Mouse (Mus musculus) spleen, postnatal 14 days (tissue): ENCODE results near the gene Wbp1.

ENCODE experiments used
- DNase-seq, 2 experiments: peaks; one replicate each; pipeline ENCODE4 v3.0.0; 2021 to 2022; ENCODE audit warnings: low spot score in 2 of 2

Wbp1 gene

GRCm38 (mm10) chr6:83120930-83121862, at the start of gene Wbp1:
Wbp1 (minus strand) TSS chr6:83121559.
- peak; percentile 80 to 82 for DNase-seq

GRCm38 (mm10) chr6:83171063-83171462, 49.7 kb upstream of the Wbp1 start:
- no peak for DNase-seq

DNA sequence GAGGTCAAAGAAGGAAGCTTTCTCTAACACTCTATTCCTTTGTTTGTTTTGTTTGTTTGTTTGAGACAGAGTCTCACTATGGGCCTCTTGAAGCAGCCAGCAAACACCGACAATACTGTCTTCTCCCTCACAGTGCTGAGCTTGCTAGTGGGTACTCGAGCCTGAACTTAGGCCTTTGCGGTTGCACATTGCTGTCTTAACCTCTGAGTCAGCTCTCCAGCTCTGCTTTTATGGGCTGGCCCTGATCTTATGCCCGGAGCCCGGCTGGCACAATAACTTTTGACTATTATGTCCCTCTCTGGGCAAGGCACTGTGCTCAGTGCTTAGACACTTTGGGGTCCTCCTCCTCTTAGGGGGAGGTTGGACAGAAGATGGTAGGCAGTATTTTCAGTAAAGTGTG, 48.5 kb upstream of the Wbp1 start:
- DNase-seq = no peak

DNA sequence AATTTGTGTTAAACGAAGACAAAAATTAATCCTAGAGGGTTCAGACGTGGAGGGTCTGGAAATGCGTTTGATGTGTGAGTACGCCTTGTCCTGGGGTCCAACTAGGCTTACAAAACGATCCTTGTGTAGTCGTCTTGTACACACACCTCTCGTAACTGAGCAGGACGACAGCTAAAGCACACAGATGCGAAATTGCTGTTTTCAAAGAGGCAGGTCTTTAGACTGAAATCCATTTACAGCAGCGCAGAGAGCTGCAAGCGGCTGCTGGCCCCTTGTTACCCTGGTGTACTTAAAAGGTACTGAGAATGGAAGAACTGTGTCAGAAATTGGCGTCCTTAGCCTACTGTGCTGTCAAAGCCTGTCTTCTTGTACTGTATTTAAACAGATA, 44.9 kb upstream of the Wbp1 start:
- no peak for DNase-seq

- peak; percentile 88 to 91 for DNase-seq
Measured at GRCm38 (mm10) chr6:83165607-83166242, 44.4 kb upstream of the Wbp1 start, which contains the start of gene Dctn1. Dctn1 (plus strand) TSS chr6:83165920.

- DNase-seq = no peak
Measured at GRCm38 (mm10) chr6:83165026-83165606, 43.8 kb upstream of the Wbp1 start.

DNA sequence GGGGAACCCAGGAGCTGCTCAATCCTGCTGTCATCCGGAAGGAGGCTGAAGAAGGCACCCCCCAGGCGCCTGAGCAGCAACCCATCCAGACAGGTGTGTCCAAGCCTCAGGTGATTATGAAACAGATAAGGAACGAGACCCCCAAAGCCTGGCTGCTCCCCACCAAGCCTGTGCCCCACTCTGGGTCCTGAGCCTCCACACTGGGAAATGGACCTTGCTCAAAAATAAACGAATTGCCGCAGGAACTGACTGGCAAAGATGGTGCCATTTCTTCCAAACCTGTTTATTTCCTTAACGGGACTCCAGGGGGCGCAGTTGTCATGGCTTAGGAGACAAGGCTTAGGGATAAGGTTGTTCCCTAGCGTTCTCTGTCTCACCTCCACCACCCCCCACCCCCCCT, 41.3 kb upstream of the Wbp1 start:
- DNase-seq = peak in 1 of 2 experiments; percentile 38

DNA sequence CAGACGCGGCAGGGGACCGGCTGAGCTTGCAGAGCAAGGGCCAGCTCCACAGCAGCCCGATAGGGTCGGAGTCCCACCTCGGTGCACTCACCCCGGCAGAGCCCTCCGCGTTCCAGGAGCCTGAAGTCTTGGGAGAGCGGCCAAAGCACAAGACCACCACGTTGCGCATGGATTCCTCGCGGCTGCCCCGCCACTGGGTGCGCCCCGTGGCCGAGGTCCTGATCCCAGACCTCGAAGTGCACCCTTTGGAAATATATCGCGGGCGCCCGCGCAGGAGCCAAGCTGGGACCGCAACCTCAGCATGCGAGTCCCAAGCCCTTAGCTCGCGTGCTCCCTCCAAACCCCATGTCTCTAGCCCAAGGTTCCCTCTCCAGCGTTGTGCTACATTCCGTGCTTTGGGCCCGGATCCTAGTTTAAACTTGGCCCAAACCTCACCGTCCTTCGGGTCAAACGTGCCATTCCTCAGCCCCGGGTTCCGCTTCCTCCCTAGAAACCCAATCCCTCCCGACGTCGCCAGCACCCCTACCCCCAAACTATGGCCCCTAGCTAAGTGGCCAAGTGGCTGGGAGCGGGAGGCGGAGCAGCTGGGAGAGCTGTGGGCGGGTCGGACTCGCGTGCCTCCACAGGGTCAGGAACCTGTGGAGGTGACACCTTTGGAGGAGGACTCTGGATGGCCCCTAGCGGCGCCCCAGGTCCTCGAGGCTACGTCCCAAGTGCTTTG, 40.7 kb upstream of the Wbp1 start:
- no peak for DNase-seq

DNA sequence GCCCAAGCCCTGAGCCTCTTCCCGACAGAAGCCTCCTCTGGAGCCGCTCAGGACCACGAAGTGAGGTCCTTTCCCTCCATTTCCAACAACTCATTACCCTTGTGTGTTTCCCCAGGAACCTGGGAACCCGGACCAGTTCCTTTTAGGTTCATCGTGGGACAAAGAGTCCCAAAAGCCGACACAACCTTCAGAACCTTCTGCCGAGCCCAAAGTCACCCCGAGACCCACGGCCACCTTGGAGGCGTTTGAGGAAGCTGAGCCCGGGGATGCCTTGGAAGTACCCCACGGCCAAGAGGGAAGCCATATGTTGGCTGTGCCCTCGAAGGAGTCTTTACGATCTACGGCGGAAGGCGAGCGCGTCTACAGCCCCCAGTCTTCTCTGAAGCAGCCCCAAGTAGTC, 40.1 kb upstream of the Wbp1 start:
- no peak for DNase-seq

DNA sequence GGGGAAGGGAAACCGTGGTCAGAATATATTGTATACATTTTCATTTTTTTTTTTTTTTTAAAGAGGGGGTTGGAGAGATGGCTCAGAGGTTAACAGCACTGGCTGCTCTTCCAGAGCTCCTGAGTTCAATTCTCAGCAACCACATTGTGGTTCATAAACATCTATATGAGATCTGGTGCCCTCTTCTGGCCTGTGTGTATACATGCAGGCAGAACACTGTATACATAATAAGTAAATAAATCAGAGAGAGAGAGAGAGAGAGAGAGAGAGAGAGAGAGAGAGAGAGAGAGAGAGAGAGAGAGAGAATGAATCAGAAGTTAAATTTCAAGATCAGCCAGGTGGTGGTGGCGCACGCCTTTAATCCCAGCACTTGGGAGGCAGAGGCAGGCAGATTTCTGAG, 38.1 kb upstream of the Wbp1 start:
- DNase-seq = peak in 1 of 2 experiments; percentile 32

- DNase-seq = peak in 1 of 2 experiments; percentile 23
Measured at GRCm38 (mm10) chr6:83156259-83156684, 34.9 kb upstream of the Wbp1 start, which contains the start of the genes Wdr54 and 1700003E16Rik. Wdr54 (minus strand) TSS chr6:83156397. 1700003E16Rik (plus strand) TSS chr6:83156404.

- no peak for DNase-seq
Measured at GRCm38 (mm10) chr6:83155552-83156238, 34.3 kb upstream of the Wbp1 start.

DNA sequence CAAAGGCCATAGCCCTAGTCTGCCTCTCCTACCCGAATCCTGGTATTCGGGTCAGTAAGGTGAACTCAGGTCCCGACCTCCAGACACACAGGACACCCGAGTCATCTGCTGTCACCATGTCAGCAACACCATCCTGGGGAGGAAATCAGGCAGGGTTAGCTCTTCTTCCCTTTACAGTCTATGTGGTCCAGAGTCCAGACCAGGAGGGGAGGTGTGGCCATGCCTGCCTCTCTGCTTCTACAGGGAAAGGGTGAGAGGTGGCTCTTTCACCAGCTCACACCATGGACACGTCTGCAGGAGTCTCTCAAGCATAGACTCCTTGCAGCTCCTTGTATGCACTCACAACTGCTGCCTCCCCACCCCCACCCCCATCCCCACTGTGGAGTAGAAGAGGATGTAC, 32.1 kb upstream of the Wbp1 start:
- no peak for DNase-seq

GRCm38 (mm10) chr6:83153038-83153437, 31.7 kb upstream of the Wbp1 start:
- no peak for DNase-seq

DNA sequence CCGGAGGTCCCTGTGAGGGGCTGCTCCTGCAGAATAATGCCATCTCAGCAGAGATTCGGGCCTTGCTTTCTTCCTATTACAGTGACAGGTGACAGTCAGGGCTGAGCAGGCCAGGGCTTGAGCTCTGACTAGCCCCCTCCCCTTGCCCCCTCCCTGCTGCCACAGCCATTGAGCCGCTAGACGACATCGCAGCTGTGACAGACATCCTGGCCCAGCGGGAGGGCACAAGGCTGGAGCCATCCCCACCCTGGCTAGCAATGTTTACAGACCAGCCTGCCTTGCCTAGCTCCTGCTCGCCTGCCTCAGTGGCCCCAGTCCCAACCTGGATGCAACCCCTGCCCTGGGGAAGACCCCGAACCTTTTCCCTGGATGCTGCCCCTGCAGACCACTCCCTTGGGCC, 30.4 kb upstream of the Wbp1 start:
- DNase-seq = no peak

DNA sequence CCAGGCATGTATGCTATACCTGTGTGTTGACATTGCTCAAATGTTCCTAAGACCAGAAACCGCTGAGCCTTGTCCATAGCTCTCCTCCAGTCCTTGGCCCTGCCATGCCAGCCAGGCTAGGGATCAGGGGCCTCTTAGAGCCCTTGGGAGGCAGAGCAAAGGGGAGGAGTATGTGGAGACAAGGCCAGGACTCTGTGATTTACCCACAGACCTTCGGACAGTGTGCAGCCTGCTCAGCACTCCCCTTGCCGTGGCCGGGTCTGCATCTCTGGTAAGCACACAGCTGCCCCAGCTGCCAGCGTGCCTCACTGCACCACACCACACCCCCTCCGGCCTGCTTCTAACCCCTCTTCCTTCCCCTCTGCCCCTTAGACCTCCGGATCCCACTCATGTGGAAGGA, 25.9 kb upstream of the Wbp1 start:
- no peak for DNase-seq

GRCm38 (mm10) chr6:83145805-83146204, 24.4 kb upstream of the Wbp1 start:
- no peak for DNase-seq

- no peak for DNase-seq
Measured at GRCm38 (mm10) chr6:83145209-83145608, 23.9 kb upstream of the Wbp1 start.

DNA sequence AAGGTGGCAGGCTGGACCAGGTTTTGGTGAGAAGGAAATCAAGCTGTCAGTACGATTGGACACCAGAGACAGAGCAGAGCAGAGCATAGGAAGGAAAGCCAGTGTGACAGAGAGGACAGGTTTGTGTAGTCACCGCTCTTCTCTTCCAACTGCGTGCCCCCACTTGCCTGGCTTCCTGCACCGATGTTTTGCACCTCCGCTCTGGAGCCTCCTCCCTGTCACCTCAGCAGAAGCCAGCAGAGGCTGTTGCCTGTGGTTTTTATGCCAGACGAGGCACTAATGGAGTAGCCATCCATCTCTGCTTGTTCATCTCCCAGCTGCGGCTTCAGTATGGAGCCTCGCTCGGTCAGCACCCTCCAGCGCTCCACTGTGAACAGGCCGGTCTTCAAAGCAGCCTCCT, 21.5 kb upstream of the Wbp1 start:
- DNase-seq = no peak

DNA sequence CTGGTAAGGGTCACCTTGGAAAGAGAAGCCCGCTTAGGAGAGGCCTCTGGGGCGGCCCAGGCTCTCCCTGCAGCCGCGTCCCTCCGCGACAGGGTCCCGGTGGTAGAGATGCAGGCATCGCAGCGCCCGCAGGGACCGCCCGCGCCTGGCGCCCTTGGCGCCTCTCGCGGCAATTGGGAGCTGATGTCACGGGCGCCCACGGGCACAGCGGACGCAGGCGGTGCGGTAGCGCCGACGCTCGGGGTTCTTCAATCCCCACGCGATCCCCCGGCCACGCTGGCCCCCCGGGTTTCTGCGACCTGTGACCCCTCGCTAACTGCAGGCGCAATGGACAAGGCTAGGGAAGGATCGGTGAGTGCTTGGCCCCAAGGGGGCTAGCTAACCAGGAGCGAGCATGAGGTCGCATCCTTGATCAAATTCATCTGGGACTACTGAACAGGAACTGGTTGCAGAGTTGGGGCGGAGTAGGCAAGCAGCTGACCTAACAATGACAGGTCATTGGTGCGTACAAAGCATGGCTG, 20.9 kb upstream of the Wbp1 start:
- no peak for DNase-seq

GRCm38 (mm10) chr6:83141636-83142035, 20.3 kb upstream of the Wbp1 start:
- no peak for DNase-seq
